Mouse (Mus musculus): Measurements from ENCODE around the gene Olfr1039. TPM values are rescaled to one million over a fixed set of nuclear protein-coding genes. Genes with fewer than 3 reads are reported as not detected.
"Not testable (repeated sequence)": the region's sequence is repeated elsewhere in the genome, so short reads cannot be mapped to it uniquely, and the experiment has no call there.

Gene Olfr1039
- polyA plus RNA-seq (2011; ENCODE audit: insufficient read depth, insufficient read length, low replicate concordance, missing spikeins): not detected in 2 replicates

DNA sequence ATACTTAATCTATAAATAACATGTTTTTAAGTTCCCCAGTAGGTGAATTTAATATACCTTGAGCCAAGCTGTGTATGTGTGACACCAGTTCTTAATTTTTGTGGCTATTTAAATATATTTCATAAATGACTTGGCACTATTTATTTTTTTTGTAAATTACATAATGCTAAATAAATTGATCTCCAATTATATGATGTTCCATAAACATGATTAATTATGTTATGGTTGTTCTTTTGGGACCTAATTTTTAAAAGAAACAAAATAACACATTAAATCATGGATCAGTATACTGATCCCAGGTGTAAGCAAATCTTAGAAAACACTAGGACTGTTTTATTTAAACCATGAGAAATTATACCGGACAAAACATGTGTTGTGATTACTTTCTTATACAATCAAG is at the start of gene Olfr1039:
Gene Olfr1039 (minus strand): TSS at position 101 of the 400 bp plus-strand sequence.
- TF ChIP-seq POLR2A (IDR thresholded peaks at IDR 0.05; ENCODE audit: borderline replicate concordance, control insufficient read depth, low read depth, low read length) (no peak), CTCF (IDR thresholded peaks at IDR 0.05; ENCODE audit: control insufficient read depth, insufficient read depth, low read length) (no peak)
- 81% methylated on average over 1 of the region's 1 CpGs for WGBS
- H3K27ac ChIP-seq (ENCODE audit: control insufficient read depth, insufficient read depth, low read depth, low read length, poor library complexity): no peak within 1 kb of the TSS
- H3K4me1 ChIP-seq (ENCODE audit: control insufficient read depth, insufficient read depth, low read length): no peaks in the 10 kb centered on the region
- no peak within 1 kb of the TSS for H3K4me3 ChIP-seq (replicated peaks; ENCODE audit: control insufficient read depth, low read depth, low read length)

DNA sequence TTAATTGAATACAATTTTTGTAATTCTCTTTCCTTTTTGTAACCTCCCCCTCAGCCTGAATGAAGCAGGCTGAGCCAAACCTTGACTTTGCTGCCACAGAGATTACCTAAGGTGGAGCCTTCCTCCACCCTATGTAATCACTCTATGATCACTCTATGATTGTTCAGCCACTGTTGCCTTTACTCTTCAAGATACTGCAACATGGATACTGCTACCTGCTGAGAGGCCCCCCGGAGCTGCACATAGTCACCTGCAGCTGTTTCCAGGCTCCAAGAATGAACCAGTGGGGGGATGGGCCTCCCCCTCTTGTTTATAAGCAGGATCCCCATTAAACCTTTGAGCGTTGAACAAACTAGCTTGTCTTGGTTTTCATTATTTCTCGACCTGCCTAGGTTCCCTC is 44.2 kb upstream of the Olfr1039 start:
- TF ChIP-seq CTCF (IDR thresholded peaks at IDR 0.05; ENCODE audit: control insufficient read depth, insufficient read depth, low read length) (no peak), POLR2A (IDR thresholded peaks at IDR 0.05; ENCODE audit: borderline replicate concordance, control insufficient read depth, low read depth, low read length) (no peak)
- WGBS: 86% methylated on average over 3 of the region's 3 CpGs
- Histone ChIP-seq H3K4me1 (ENCODE audit: control insufficient read depth, insufficient read depth, low read length) (no peaks in the 10 kb centered on the region), H3K4me3 (replicated peaks; ENCODE audit: control insufficient read depth, low read depth, low read length) (no peak overlapping the region), H3K27ac (ENCODE audit: control insufficient read depth, insufficient read depth, low read depth, low read length, poor library complexity) (no peak overlapping the region)

DNA sequence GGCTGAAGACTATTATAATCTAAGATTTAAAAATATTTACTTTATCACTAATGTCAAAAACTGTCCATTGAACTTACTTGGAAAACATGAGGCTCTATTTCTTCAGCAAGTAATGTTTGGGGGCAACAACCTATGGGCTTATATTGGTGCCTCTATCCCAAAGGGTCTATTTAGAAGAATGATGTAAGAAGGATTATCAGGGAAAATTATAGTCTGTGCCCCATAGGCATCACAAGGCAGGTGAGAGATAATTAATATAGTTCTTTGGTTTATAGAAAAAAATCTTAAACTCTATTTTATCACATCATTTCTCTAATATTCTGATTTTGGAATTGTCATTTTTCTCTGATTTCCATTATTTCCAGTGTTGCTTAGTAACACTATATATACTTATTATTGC is 42.0 kb upstream of the Olfr1039 start, which contains the start of gene Olfr1044:
Gene Olfr1044 (minus strand): TSS at position 101 of the 400 bp plus-strand sequence.
- no peaks in the 10 kb centered on the region for H3K4me1 ChIP-seq (ENCODE audit: control insufficient read depth, insufficient read depth, low read length)
- TF ChIP-seq POLR2A (IDR thresholded peaks at IDR 0.05; ENCODE audit: borderline replicate concordance, control insufficient read depth, low read depth, low read length) (no peak), CTCF (IDR thresholded peaks at IDR 0.05; ENCODE audit: control insufficient read depth, insufficient read depth, low read length) (no peak)

DNA sequence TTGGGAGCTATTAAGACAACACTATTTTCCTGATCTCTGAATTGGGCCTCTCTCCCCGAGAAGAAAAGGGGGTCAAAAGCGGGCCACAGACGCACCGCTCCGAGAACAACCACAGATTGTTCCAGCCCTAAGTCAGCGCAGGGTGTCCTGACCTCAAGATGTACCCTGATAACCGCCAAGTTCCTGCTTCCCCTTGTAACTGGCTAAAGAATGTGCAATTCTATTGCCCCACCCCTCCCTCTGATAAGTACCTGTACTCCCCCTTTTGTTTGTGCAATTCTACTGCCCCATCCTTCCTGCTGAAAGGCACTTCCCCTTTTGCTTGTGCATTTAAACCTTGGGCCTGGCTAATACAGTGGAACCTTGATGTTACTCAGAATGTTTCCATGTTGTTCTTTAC is 39.7 kb upstream of the Olfr1039 start:
- WGBS: 38% methylated on average over 7 of the region's 7 CpGs
- not testable (repeated sequence) for H3K4me3 ChIP-seq (replicated peaks; ENCODE audit: control insufficient read depth, low read depth, low read length); H3K4me1 ChIP-seq (ENCODE audit: control insufficient read depth, insufficient read depth, low read length); H3K27ac ChIP-seq (ENCODE audit: control insufficient read depth, insufficient read depth, low read depth, low read length, poor library complexity)

More for the DNA sequence above, 42.0 kb upstream of the Olfr1039 start, which contains the start of gene Olfr1044:
- no peak within 1 kb of the TSS for H3K4me3 ChIP-seq (replicated peaks; ENCODE audit: control insufficient read depth, low read depth, low read length)
- H3K27ac ChIP-seq (ENCODE audit: control insufficient read depth, insufficient read depth, low read depth, low read length, poor library complexity): no peak within 1 kb of the TSS

DNA sequence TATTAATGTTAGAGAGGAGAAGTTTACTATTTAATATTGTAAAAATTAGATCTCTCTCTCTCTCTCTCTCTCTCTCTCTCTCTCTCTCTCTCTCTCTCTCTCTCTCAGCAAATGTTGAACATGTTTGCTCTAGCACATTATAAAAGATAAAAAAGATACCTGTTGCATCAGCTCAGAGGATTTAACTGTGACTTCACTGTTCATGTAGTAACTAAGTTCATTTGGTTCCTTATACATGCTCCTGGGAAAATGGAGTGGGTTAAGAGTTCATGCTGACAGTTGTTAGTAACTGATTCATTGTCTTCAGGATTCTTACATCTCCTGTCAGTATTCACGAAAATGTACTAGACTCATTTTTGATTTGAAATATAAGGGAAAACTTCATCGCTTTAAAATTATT is 31.7 kb upstream of the Olfr1039 start, which contains the start of gene Olfr1043:
Gene Olfr1043 (minus strand): TSS at position 101 of the 400 bp plus-strand sequence.
- H3K27ac ChIP-seq (ENCODE audit: control insufficient read depth, insufficient read depth, low read depth, low read length, poor library complexity): no peak within 1 kb of the TSS
- TF ChIP-seq POLR2A (IDR thresholded peaks at IDR 0.05; ENCODE audit: borderline replicate concordance, control insufficient read depth, low read depth, low read length) (no peak), CTCF (IDR thresholded peaks at IDR 0.05; ENCODE audit: control insufficient read depth, insufficient read depth, low read length) (no peak)
- WGBS: 84% methylated on average over 2 of the region's 2 CpGs
- no peak within 1 kb of the TSS for H3K4me3 ChIP-seq (replicated peaks; ENCODE audit: control insufficient read depth, low read depth, low read length)
- no peaks in the 10 kb centered on the region for H3K4me1 ChIP-seq (ENCODE audit: control insufficient read depth, insufficient read depth, low read length)

DNA sequence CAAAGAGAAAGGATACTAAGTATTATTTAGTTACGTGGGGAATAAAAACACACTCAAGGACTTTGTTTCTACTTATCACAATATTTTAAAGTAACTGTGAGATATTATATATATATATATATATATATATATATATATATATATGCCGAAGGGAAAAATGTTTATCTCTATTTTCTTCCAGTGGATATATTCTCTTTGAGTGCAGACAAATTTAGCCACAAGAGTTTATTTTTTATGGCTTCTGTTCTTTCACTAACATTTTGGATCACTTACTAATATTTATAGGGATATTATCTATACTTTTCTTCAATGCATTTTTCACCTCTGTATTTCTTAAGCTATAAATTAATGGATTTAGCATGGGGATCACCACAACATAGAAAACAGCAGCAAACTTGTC is 26.0 kb upstream of the Olfr1039 start, which contains the start of gene Olfr1042:
Gene Olfr1042 (minus strand): TSS at position 101 of the 400 bp plus-strand sequence.
- TF ChIP-seq POLR2A (IDR thresholded peaks at IDR 0.05; ENCODE audit: borderline replicate concordance, control insufficient read depth, low read depth, low read length) (no peak), CTCF (IDR thresholded peaks at IDR 0.05; ENCODE audit: control insufficient read depth, insufficient read depth, low read length) (no peak)
- no peak within 1 kb of the TSS for H3K27ac ChIP-seq (ENCODE audit: control insufficient read depth, insufficient read depth, low read depth, low read length, poor library complexity)
- H3K4me3 ChIP-seq (replicated peaks; ENCODE audit: control insufficient read depth, low read depth, low read length): no peak within 1 kb of the TSS
- H3K4me1 ChIP-seq (ENCODE audit: control insufficient read depth, insufficient read depth, low read length): no peaks in the 10 kb centered on the region
- WGBS: 86% methylated on average over 2 of the region's 2 CpGs

DNA sequence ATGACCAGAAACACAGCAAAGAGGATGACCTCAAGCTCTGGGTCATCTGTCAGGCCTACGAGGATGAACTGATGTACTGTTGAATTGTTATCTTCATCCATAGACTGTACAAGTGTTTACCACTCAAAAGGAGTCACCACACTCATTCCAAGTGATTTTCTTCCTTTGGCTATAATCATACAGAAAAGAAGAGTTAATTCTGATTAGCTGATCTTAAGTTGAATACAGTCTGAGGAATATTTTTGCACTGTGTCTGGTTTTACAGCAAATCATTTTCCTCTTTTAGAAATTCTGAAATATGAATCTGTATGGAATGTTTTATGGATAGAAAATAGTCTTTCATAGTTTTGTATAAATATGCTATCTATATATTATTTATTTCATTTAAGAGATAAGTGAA is 10.9 kb upstream of the Olfr1039 start, which contains the start of gene Olfr1040:
Gene Olfr1040 (minus strand): TSS at position 101 of the 400 bp plus-strand sequence.
- no peaks in the 10 kb centered on the region for H3K4me1 ChIP-seq (ENCODE audit: control insufficient read depth, insufficient read depth, low read length)
- WGBS: 67% methylated on average over 1 of the region's 1 CpGs
- H3K27ac ChIP-seq (ENCODE audit: control insufficient read depth, insufficient read depth, low read depth, low read length, poor library complexity): no peak within 1 kb of the TSS
- no peak within 1 kb of the TSS for H3K4me3 ChIP-seq (replicated peaks; ENCODE audit: control insufficient read depth, low read depth, low read length)
- no peak for TF ChIP-seq CTCF (IDR thresholded peaks at IDR 0.05; ENCODE audit: control insufficient read depth, insufficient read depth, low read length)
- TF ChIP-seq POLR2A (IDR thresholded peaks at IDR 0.05; ENCODE audit: borderline replicate concordance, control insufficient read depth, low read depth, low read length): no peak

DNA sequence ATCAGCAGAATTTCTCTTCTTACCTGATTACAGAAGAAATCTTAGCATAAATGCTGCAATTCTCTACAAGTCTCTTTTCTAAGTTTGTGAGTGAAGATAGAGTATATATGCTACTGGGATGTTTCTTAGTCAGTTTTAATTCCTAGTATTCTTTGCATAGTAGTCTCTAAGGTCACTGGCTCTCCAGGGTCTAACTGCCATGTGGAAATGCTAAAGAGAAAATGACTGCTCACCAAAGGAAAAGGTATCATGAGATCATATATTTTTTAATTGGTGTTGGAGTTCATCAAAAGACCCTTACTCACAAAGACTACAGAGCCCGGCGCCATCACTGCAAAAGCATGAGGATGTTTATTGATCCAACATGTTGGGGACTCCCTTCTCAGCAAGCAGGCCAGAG is 48.4 kb downstream of the Olfr1039 start, which contains the start of gene Olfr1037:
Gene Olfr1037 (minus strand): TSS at position 101 of the 400 bp plus-strand sequence.
- Histone ChIP-seq H3K4me1 (ENCODE audit: control insufficient read depth, insufficient read depth, low read length) (no peaks in the 10 kb centered on the region), H3K27ac (ENCODE audit: control insufficient read depth, insufficient read depth, low read depth, low read length, poor library complexity) (no peak within 1 kb of the TSS), H3K4me3 (replicated peaks; ENCODE audit: control insufficient read depth, low read depth, low read length) (no peak within 1 kb of the TSS)
- 76% methylated on average over 2 of the region's 2 CpGs for WGBS
- TF ChIP-seq POLR2A (IDR thresholded peaks at IDR 0.05; ENCODE audit: borderline replicate concordance, control insufficient read depth, low read depth, low read length): no peak
- TF ChIP-seq CTCF (IDR thresholded peaks at IDR 0.05; ENCODE audit: control insufficient read depth, insufficient read depth, low read length): no peak

DNA sequence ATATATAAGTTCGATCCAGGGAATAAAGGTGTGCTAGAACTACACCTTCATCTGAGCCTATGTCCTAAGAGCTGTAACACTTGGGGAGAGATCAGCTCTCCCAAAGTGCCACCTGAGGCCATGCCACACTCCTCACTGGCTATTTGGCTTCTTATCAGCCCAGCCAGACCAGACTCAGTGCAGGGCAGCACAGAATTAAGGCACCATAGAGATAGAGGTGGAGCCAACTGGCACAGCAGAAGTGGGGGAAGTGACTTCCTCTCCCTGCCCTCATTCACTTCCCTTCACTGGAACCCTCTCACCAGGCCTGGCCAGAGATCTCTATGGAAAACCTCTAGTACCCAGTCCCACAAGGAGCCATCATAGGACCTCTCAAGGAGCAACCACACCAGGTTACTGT is 55.2 kb downstream of the Olfr1039 start:
- H3K4me3 ChIP-seq (replicated peaks; ENCODE audit: control insufficient read depth, low read depth, low read length); H3K4me1 ChIP-seq (ENCODE audit: control insufficient read depth, insufficient read depth, low read length); H3K27ac ChIP-seq (ENCODE audit: control insufficient read depth, insufficient read depth, low read depth, low read length, poor library complexity): not testable (repeated sequence)
- WGBS: 69% methylated on average over 1 of the region's 1 CpGs

Other genes with a start within 250 kb of the Olfr1039 start
- gene Olfr1024, start 230.9 kb downstream of the Olfr1039 start, polyA plus RNA-seq (2011; ENCODE audit: insufficient read depth, insufficient read length, low replicate concordance, missing spikeins): not detected in 2 replicates
- not detected in 2 replicates for gene Olfr1025-ps1, start 220.7 kb downstream of the Olfr1039 start, polyA plus RNA-seq (2011; ENCODE audit: insufficient read depth, insufficient read length, low replicate concordance, missing spikeins)
- not detected in 2 replicates for gene Olfr1026, start 214.4 kb downstream of the Olfr1039 start, polyA plus RNA-seq (2011; ENCODE audit: insufficient read depth, insufficient read length, low replicate concordance, missing spikeins)
- gene Olfr1028, start 185.5 kb downstream of the Olfr1039 start, polyA plus RNA-seq (2011; ENCODE audit: insufficient read depth, insufficient read length, low replicate concordance, missing spikeins): not detected in 2 replicates
- gene Olfr1029, start 162.0 kb downstream of the Olfr1039 start, polyA plus RNA-seq (2011; ENCODE audit: insufficient read depth, insufficient read length, low replicate concordance, missing spikeins): not detected in 2 replicates
- 0.65 TPM in 1 of 2 replicates, not detected in the other for gene Olfr1030, start 156.7 kb downstream of the Olfr1039 start, polyA plus RNA-seq (2011; ENCODE audit: insufficient read depth, insufficient read length, low replicate concordance, missing spikeins)
- gene Olfr1031, start 145.6 kb downstream of the Olfr1039 start, polyA plus RNA-seq (2011; ENCODE audit: insufficient read depth, insufficient read length, low replicate concordance, missing spikeins): not detected in 2 replicates
- gene Olfr1032, start 130.4 kb downstream of the Olfr1039 start, polyA plus RNA-seq (2011; ENCODE audit: insufficient read depth, insufficient read length, low replicate concordance, missing spikeins): not detected in 2 replicates
- not detected in 2 replicates for gene Olfr1033, start 115.3 kb downstream of the Olfr1039 start, polyA plus RNA-seq (2011; ENCODE audit: insufficient read depth, insufficient read length, low replicate concordance, missing spikeins)
- not detected in 2 replicates for gene Olfr1034, start 90.1 kb downstream of the Olfr1039 start, polyA plus RNA-seq (2011; ENCODE audit: insufficient read depth, insufficient read length, low replicate concordance, missing spikeins)
- not detected in 2 replicates for gene Olfr1036, start 61.9 kb downstream of the Olfr1039 start, polyA plus RNA-seq (2011; ENCODE audit: insufficient read depth, insufficient read length, low replicate concordance, missing spikeins)
- gene Olfr1037, start 48.5 kb downstream of the Olfr1039 start, polyA plus RNA-seq (2011; ENCODE audit: insufficient read depth, insufficient read length, low replicate concordance, missing spikeins): not detected in 2 replicates
- not detected in 2 replicates for gene Olfr1040, start 10.8 kb upstream of the Olfr1039 start, polyA plus RNA-seq (2011; ENCODE audit: insufficient read depth, insufficient read length, low replicate concordance, missing spikeins)
- not detected in 2 replicates for gene Olfr1042, start 25.9 kb upstream of the Olfr1039 start, polyA plus RNA-seq (2011; ENCODE audit: insufficient read depth, insufficient read length, low replicate concordance, missing spikeins)
- gene Olfr1043, start 31.6 kb upstream of the Olfr1039 start, polyA plus RNA-seq (2011; ENCODE audit: insufficient read depth, insufficient read length, low replicate concordance, missing spikeins): not detected in 2 replicates
- not detected in 2 replicates for gene Olfr1044, start 41.9 kb upstream of the Olfr1039 start, polyA plus RNA-seq (2011; ENCODE audit: insufficient read depth, insufficient read length, low replicate concordance, missing spikeins)
- gene Olfr52, start 49.8 kb upstream of the Olfr1039 start, polyA plus RNA-seq (2011; ENCODE audit: insufficient read depth, insufficient read length, low replicate concordance, missing spikeins): not detected in 2 replicates
- gene Olfr1045, start 67.1 kb upstream of the Olfr1039 start, polyA plus RNA-seq (2011; ENCODE audit: insufficient read depth, insufficient read length, low replicate concordance, missing spikeins): not detected in 2 replicates
- gene Olfr1046, start 83.4 kb upstream of the Olfr1039 start, polyA plus RNA-seq (2011; ENCODE audit: insufficient read depth, insufficient read length, low replicate concordance, missing spikeins): not detected in 2 replicates
- gene Olfr1047, start 95.5 kb upstream of the Olfr1039 start, polyA plus RNA-seq (2011; ENCODE audit: insufficient read depth, insufficient read length, low replicate concordance, missing spikeins): not detected in 2 replicates
- not detected in 2 replicates for gene Olfr1048, start 104.4 kb upstream of the Olfr1039 start, polyA plus RNA-seq (2011; ENCODE audit: insufficient read depth, insufficient read length, low replicate concordance, missing spikeins)
- gene Olfr1049, start 122.4 kb upstream of the Olfr1039 start, polyA plus RNA-seq (2011; ENCODE audit: insufficient read depth, insufficient read length, low replicate concordance, missing spikeins): not detected in 2 replicates
- not detected in 2 replicates for gene Olfr1051, start 143.2 kb upstream of the Olfr1039 start, polyA plus RNA-seq (2011; ENCODE audit: insufficient read depth, insufficient read length, low replicate concordance, missing spikeins)
- not detected in 2 replicates for gene Olfr1052, start 156.5 kb upstream of the Olfr1039 start, polyA plus RNA-seq (2011; ENCODE audit: insufficient read depth, insufficient read length, low replicate concordance, missing spikeins)
- not detected in 2 replicates for gene Olfr1053, start 179.4 kb upstream of the Olfr1039 start, polyA plus RNA-seq (2011; ENCODE audit: insufficient read depth, insufficient read length, low replicate concordance, missing spikeins)
- not detected in 2 replicates for gene Olfr1054, start 199.5 kb upstream of the Olfr1039 start, polyA plus RNA-seq (2011; ENCODE audit: insufficient read depth, insufficient read length, low replicate concordance, missing spikeins)
- gene Olfr1055, start 214.4 kb upstream of the Olfr1039 start, polyA plus RNA-seq (2011; ENCODE audit: insufficient read depth, insufficient read length, low replicate concordance, missing spikeins): not detected in 2 replicates
- not detected in 2 replicates for gene Olfr1056, start 226.5 kb upstream of the Olfr1039 start, polyA plus RNA-seq (2011; ENCODE audit: insufficient read depth, insufficient read length, low replicate concordance, missing spikeins)
- gene Olfr1057, start 242.5 kb upstream of the Olfr1039 start, polyA plus RNA-seq (2011; ENCODE audit: insufficient read depth, insufficient read length, low replicate concordance, missing spikeins): not detected in 2 replicates

Data from bone marrow, adult 2 months (tissue).